Mouse (Mus musculus): ENCODE measurements around the gene Yif1a. TPM values are rescaled to one million over a fixed set of nuclear protein-coding genes. Genes with fewer than 3 reads are reported as not detected.

Gene Yif1a
- total RNA-seq, 2 experiments from 2014 or later = 38.2 to 44.7 TPM

- peak in 1 of 2 experiments; percentile 29 for DNase-seq
Measured at GRCm38 (mm10) chr19:5058801-5059771, 29.3 kb upstream of the Yif1a start.

GRCm38 (mm10) chr19:5060365-5061330, 27.7 kb upstream of the Yif1a start:
- DNase-seq = peak in 1 of 2 experiments; percentile 56
- intact Hi-C loops (cut with DNase I) = no loop called here

More at GRCm38 (mm10) chr19:5058801-5059771, 29.3 kb upstream of the Yif1a start:
- intact Hi-C loops (cut with DNase I) = no loop called here

DNA sequence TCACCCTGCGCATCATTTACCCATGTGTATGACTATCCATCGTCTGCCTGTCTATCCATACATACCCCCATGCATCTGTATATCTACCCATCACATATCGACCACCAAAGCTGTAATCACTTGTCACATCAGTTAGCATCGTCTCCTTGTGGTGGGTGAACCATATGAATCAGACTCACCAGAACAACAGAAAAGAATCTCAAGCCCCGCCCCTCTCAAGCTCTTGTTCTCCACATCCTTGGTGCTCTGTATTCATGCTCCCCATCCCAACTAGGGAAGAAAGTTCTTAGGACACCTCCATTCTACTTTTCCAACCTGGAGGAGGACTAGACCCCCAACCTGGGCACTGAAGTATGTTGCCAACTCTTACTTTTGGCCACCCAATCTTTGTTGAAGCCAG, 26.3 kb upstream of the Yif1a start:
- intact Hi-C loops (cut with DNase I) = no loop called here
- no peak for DNase-seq

DNA sequence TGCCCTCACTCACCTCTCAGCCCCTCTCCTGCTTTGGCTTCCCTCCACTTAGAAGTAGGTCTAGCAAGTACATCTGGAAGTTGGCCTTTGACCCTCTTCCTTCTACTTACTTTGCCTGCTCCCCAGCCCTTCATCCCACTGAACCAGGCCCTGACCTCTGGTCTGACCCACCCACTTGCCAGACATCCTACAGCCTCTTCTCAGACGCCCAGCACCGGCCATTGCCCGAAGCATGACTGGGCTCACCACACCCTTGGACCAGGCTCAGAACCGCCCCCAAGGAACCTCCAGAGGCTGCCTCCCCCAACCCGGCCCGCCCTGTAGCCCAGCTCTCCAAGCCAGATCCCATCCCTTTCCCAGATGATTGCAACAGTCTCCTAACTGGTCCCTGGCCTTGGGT, 25.9 kb upstream of the Yif1a start:
- intact Hi-C loops (cut with DNase I) = no loop called here
- peak; percentile 57 to 74 for DNase-seq

DNA sequence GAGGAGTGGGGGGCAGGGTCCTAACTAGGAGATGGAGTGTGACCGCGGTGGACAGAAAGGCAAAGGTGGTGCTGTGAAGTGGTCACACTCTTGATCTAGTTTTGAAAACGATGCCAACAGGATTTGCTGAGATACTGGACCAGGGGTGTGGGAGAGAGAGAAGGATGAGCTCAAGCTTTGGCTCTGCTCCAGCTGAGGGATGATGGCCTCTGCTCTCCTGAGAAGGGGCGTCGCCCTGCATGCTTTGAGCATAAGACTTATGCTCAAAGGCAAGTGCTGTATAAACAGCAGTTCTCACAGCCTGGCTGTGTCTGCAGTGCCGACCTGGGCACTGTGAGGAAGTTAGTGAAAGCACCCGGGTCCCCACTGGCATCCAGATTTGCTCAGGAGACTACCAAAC, 23.2 kb upstream of the Yif1a start:
- intact Hi-C loops (cut with DNase I) = no loop called here
- peak; percentile 43 to 62 for DNase-seq

- DNase-seq = peak in 1 of 2 experiments; percentile 38
- intact Hi-C loops (cut with DNase I) = no loop called here
Measured at GRCm38 (mm10) chr19:5067040-5067799, 21.1 kb upstream of the Yif1a start.

DNA sequence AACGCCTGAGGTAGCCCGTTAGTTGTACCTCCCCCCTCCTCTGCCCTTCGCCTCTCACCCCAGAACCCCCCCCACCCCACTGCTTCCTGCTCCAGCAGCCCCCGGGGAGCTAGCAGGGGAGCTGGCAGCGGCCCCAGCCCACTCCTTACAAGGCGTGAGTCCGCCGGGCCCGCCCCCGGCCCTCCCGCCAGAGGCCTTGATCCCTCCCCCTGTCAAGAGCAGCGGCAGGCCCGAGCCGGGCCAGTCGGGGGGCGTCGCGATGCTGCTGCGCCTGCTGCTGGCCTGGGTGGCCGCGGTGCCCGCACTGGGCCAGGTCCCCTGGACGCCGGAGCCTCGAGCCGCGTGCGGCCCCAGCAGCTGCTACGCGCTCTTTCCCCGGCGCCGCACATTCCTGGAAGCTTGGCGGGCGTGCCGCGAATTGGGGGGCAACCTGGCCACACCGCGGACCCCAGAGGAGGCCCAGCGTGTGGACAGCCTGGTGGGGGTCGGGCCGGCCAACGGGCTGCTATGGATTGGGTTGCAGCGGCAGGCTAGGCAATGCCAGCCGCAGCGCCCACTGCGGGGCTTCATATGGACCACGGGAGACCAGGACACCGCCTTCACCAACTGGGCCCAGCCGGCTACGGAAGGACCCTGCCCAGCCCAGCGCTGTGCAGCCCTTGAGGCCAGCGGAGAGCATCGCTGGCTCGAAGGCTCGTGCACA, 20.3 kb upstream of the Yif1a start, which contains the start of gene Cd248:
Cd248 (plus strand) TSS at position 212 of the 703 bp plus-strand sequence.
- intact Hi-C loops (cut with DNase I) = no loop called here
- peak; percentile 74 to 79 for DNase-seq

- DNase-seq = no peak
- intact Hi-C loops (cut with DNase I) = no loop called here
Measured at GRCm38 (mm10) chr19:5068570-5069234, 19.6 kb upstream of the Yif1a start.

GRCm38 (mm10) chr19:5069486-5069885, 18.9 kb upstream of the Yif1a start:
- intact Hi-C loops (cut with DNase I) = no loop called here

GRCm38 (mm10) chr19:5069978-5070377, 18.4 kb upstream of the Yif1a start:
- intact Hi-C loops (cut with DNase I) = no loop called here
- DNase-seq = no peak

More at GRCm38 (mm10) chr19:5069486-5069885, 18.9 kb upstream of the Yif1a start:
- DNase-seq = no peak

- DNase-seq = no peak
- intact Hi-C loops (cut with DNase I) = no loop called here
Measured at GRCm38 (mm10) chr19:5071077-5071476, 17.3 kb upstream of the Yif1a start.

GRCm38 (mm10) chr19:5071545-5072369, 16.6 kb upstream of the Yif1a start:
- intact Hi-C loops (cut with DNase I) = loop anchor here (2.0 kb wide), 2 partner anchors 15 to 57 kb away; no protein-coding TSS in a partner anchor
- DNase-seq = peak; percentile 71 to 75

- DNase-seq = no peak
Measured at GRCm38 (mm10) chr19:5072389-5073019, 15.8 kb upstream of the Yif1a start.

DNA sequence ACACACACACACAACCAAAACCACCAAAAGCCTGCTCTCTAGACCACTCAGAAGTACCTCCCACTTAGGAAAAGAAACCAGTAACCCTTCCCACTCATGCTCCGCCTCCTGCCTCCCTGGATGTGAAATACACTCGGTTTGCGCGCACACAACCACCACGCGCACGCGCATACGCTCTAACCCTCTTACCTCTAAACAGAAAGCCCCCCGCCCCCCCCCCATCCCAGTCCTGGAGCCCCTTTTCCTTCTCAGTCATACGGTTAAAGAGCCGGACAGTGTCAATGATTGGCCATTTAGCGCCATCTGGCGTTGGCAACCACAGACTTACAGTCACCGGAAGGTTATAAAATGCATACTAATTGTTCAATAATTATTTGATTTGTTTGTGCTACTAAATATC, 15.3 kb upstream of the Yif1a start:
- DNase-seq = peak in 1 of 2 experiments; percentile 38
- intact Hi-C loops (cut with DNase I) = loop anchor here (2.0 kb wide), 2 partner anchors 16 to 58 kb away; no protein-coding TSS in a partner anchor

More at GRCm38 (mm10) chr19:5072389-5073019, 15.8 kb upstream of the Yif1a start:
- intact Hi-C loops (cut with DNase I) = loop anchor here (2.0 kb wide), 2 partner anchors 16 to 58 kb away; no protein-coding TSS in a partner anchor

DNA sequence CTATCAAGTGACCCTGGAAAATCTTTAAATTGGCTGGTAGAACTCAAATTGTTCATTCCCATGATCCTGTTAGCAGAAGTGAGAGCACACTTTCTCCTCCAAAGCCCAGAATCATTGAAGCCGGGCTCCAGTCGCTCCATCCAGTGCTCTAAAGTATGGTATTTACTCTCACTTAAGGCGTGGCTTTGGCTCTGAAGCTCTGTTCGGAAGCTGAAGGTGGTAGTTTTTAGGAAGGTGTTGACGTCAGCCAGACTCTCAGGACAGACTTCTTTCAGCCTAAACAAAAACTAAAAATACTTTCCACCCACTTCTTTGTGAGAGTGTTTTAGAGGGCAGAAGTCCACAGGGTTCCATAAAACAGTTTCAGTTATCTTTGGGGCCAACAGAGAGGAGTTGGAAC, 14.8 kb upstream of the Yif1a start:
- DNase-seq = no peak
- intact Hi-C loops (cut with DNase I) = loop anchor here (2.0 kb wide), 2 partner anchors 17 to 59 kb away; no protein-coding TSS in a partner anchor

DNA sequence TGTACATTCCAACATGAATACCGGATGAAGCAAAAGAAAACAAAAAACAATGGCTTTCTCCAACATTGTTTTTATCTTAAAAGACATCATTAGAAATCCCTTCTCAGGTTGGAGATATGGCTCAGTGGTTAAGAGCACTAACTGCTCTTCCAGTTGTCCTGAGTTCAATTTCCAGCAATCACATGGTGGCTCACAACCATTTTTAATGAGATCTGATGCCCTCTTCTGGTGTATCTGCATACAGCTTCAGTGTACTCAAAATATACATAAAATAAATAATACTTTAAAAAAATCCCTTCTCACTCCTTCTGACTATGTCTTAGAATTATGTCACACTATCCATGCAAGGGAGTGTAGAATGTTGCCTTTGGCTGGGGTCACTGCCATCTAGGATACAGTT, 9.1 kb upstream of the Yif1a start:
- intact Hi-C loops (cut with DNase I) = no loop called here
- DNase-seq = no peak

DNA sequence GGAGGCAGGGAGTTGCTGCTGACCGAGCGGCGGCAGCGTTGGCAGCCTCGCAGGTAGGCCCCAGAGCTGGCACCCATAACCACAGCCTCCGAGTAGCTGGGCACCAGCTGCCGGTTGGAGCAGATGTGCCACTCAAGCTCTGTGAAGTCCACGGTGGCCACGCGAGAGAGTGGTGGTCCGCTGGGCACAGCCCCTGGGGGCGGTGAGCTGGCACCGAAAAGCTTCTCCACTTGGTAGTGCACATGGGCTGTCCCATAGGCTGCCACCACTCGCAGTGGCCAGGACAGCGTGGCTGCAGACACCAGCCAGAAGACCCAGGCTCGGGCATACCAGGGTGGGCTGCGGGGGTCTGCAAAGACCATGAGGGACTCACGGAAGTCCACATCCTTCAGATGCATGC, 6.3 kb upstream of the Yif1a start:
- intact Hi-C loops (cut with DNase I) = no loop called here
- no peak for DNase-seq

Data from gastrocnemius, postnatal 36 days (tissue).